Mouse (Mus musculus) ES-Bruce4 (cell line): ENCODE measurements at regions not wholly inside any gene's neighbourhood (a gene's known extent, or its start where the extent isn't known, plus 50 kb on each side); places are given as distances from the start of the nearest gene placed in this dataset.

Source experiments
- H3K27ac ChIP-seq: 2 replicates; pipeline ENCODE4 v1.5.1; 2012; ENCODE audit warnings: low read length, inconsistent platforms; ENCODE audit not compliant: insufficient read depth
- H3K27me3 ChIP-seq: 2 replicates; pipeline ENCODE4 v1.6.1; 2012; ENCODE audit warnings: mild to moderate bottlenecking, low read length, inconsistent platforms; ENCODE audit not compliant: control insufficient read depth, poor library complexity, insufficient read depth, severe bottlenecking
- H3K36me3 ChIP-seq: 2 replicates; pipeline ENCODE4 v1.6.1; 2012; ENCODE audit warnings: inconsistent platforms, mild to moderate bottlenecking, low read length, moderate library complexity; ENCODE audit not compliant: control insufficient read depth, poor library complexity, insufficient read depth, severe bottlenecking
- H3K4me1 ChIP-seq: one replicate; pipeline ENCODE4 v1.8.1; 2011; ENCODE audit warnings: low read length; ENCODE audit not compliant: control insufficient read depth, insufficient read depth
- H3K4me3 ChIP-seq: 2 replicates; pipeline ENCODE4 v1.5.1; 2011; ENCODE audit warnings: low read depth, mild to moderate bottlenecking, low read length
- H3K9ac ChIP-seq: 2 replicates; pipeline ENCODE4 v1.6.1; 2012; ENCODE audit warnings: low read depth, mild to moderate bottlenecking, inconsistent platforms; ENCODE audit not compliant: poor library complexity, severe bottlenecking
- H3K9me3 ChIP-seq: replicated peaks from 2 replicates; pipeline ENCODE4 v1.6.1; 2012; ENCODE audit warnings: mild to moderate bottlenecking, low read length, inconsistent platforms; ENCODE audit not compliant: control insufficient read depth, poor library complexity, insufficient read depth, severe bottlenecking
- CTCF ChIP-seq: IDR thresholded peaks from one replicate; pipeline ENCODE4 v1.8.1; 2011; ENCODE audit warnings: low read depth, low read length
- EP300 ChIP-seq: IDR thresholded peaks from 2 replicates; pipeline ENCODE4 v1.6.1; 2011; ENCODE audit warnings: low read depth, low read length; ENCODE audit not compliant: insufficient read depth
- POLR2A ChIP-seq: IDR thresholded peaks from one replicate; pipeline ENCODE4 v1.8.1; 2011; ENCODE audit warnings: low read length; ENCODE audit not compliant: insufficient read depth

- no peak overlapping the region for H3K27ac ChIP-seq
- H3K9me3 ChIP-seq: no peaks in the 10 kb centered on the region; the same call in 1 of the 2 replicates
- TF ChIP-seq POLR2A: no peak
- no peak for TF ChIP-seq CTCF
- no peak for TF ChIP-seq EP300
- H3K36me3 ChIP-seq: no peaks in the 10 kb centered on the region
- no peaks in the 10 kb centered on the region for H3K27me3 ChIP-seq
- H3K4me1 ChIP-seq: no peaks in the 10 kb centered on the region
- H3K9ac ChIP-seq: no peak overlapping the region
- no peak overlapping the region for H3K4me3 ChIP-seq
Observed at GRCm38 (mm10) chr8:89737636-89738035, 610.5 kb downstream of the Tox3 start.

- no peak overlapping the region for H3K27ac ChIP-seq
- H3K4me1 ChIP-seq: no peaks in the 10 kb centered on the region
- no peaks in the 10 kb centered on the region for H3K9me3 ChIP-seq
- H3K27me3 ChIP-seq: no peaks in the 10 kb centered on the region; the same call in 1 of the 2 replicates
- no peak overlapping the region for H3K4me3 ChIP-seq
- no peaks in the 10 kb centered on the region for H3K36me3 ChIP-seq
- TF ChIP-seq POLR2A: no peak
- TF ChIP-seq CTCF: no peak
- no peak for TF ChIP-seq EP300
- H3K9ac ChIP-seq: no peak overlapping the region
Observed at GRCm38 (mm10) chr8:89727252-89727651, 620.9 kb downstream of the Tox3 start.

GRCm38 (mm10) chr8:89721684-89722305 lies 626.3 kb downstream of the Tox3 start:
- H3K36me3 ChIP-seq: no peaks in the 10 kb centered on the region
- H3K27ac ChIP-seq: no peak overlapping the region
- no peaks in the 10 kb centered on the region; the same call in 1 of the 2 replicates for H3K27me3 ChIP-seq
- no peaks in the 10 kb centered on the region for H3K9me3 ChIP-seq
- H3K4me1 ChIP-seq: no peaks in the 10 kb centered on the region
- H3K4me3 ChIP-seq: no peak overlapping the region
- TF ChIP-seq EP300 (no peak), POLR2A (no peak), CTCF (no peak)
- H3K9ac ChIP-seq: no peak overlapping the region

- no peak overlapping the region for H3K4me3 ChIP-seq
- no peaks in the 10 kb centered on the region for H3K36me3 ChIP-seq
- H3K27ac ChIP-seq: no peak overlapping the region
- H3K27me3 ChIP-seq: no peaks in the 10 kb centered on the region
- no peaks in the 10 kb centered on the region for H3K9me3 ChIP-seq
- H3K9ac ChIP-seq: no peak overlapping the region
- TF ChIP-seq EP300 (no peak), POLR2A (no peak), CTCF (no peak)
- no peaks in the 10 kb centered on the region for H3K4me1 ChIP-seq
Observed at GRCm38 (mm10) chr8:89713880-89714279, 634.3 kb downstream of the Tox3 start.

- Histone ChIP-seq H3K9ac (no peak overlapping the region), H3K4me1 (no peaks in the 10 kb centered on the region), H3K27me3 (no peaks in the 10 kb centered on the region), H3K9me3 (0 out of 2 replicates have a peak, but pooled peaks cover 2% of the 10 kb centered on the region), H3K4me3 (no peak overlapping the region), H3K36me3 (no peaks in the 10 kb centered on the region), H3K27ac (no peak overlapping the region)
- TF ChIP-seq POLR2A (no peak), EP300 (no peak), CTCF (no peak)
Observed at GRCm38 (mm10) chr8:89707341-89707928, 640.7 kb downstream of the Tox3 start.

- no peak overlapping the region for H3K4me3 ChIP-seq
- no peak overlapping the region for H3K27ac ChIP-seq
- H3K27me3 ChIP-seq: no peaks in the 10 kb centered on the region
- no peaks in the 10 kb centered on the region for H3K36me3 ChIP-seq
- H3K9ac ChIP-seq: no peak overlapping the region
- no peak for TF ChIP-seq EP300
- no peak for TF ChIP-seq CTCF
- H3K4me1 ChIP-seq: no peaks in the 10 kb centered on the region
- no peaks in the 10 kb centered on the region for H3K9me3 ChIP-seq
Observed at GRCm38 (mm10) chr8:89685696-89686095, 641.7 kb upstream of the Sall1 start.
